Mouse (Mus musculus): ENCODE data around the gene Gpat2.

DNA sequence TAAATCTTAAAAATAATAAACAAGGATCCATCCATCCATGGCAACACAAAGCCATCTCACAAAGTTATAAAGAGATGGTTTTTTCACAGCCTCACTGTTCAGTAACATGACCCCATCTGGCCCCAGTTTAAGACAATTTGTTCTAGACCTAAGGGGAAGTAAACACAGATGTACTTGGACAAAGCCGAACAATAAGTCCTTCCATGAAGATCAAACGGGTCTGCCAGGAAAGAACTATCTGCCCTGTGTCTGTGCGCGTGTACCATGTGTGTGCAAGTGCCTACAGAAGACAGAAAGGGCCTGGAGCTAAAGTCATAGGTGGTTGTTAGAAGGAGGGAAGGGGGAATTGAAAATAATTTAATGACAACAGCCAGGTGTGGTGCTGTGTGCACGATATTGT, 45.2 kb downstream of the Gpat2 start:
- TF ChIP-seq CTCF (IDR thresholded peaks at IDR 0.05; ENCODE audit: low read depth, low read length) (no peak), POLR2AphosphoS5 (IDR thresholded peaks at IDR 0.05; ENCODE audit: insufficient replicate concordance, low read depth, low read length) (no peak), GATA1 (IDR thresholded peaks at IDR 0.05; ENCODE audit: borderline replicate concordance, low read length) (no peak), TAL1 (conservative IDR thresholded peaks at IDR 0.05; ENCODE audit: low read depth, low read length) (no peak)

Measured in G1E (cell line).